Mouse (Mus musculus) right cerebral cortex, adult 18-20 months (tissue): ENCODE measurements around the gene Setd1b.
A peak's percentile ranks its signal among the peaks of the same experiment; 100 is the strongest.
"Not testable (repeated sequence)": the region's sequence is repeated elsewhere in the genome, so short reads cannot be mapped to it uniquely, and the experiment has no call there.

Experiments used
- DNase-seq: peaks from one replicate; pipeline ENCODE4 v3.0.0; 2022; ENCODE audit warnings: mixed read lengths

Setd1b gene

GRCm38 (mm10) chr5:123166437-123166836 lies 24.4 kb downstream of the Setd1b start:
- DNase-seq: no peak

GRCm38 (mm10) chr5:123167591-123167990 lies 25.6 kb downstream of the Setd1b start:
- DNase-seq: no peak

GRCm38 (mm10) chr5:123169284-123169683 lies 27.3 kb downstream of the Setd1b start, which contains the start of gene Psmd9:
TSS of gene Psmd9 (plus strand) at chr5:123169413.
- no peak for DNase-seq

- no peak for DNase-seq
Measured at GRCm38 (mm10) chr5:123170365-123170764, 28.4 kb downstream of the Setd1b start.

GRCm38 (mm10) chr5:123171646-123172350 lies 29.8 kb downstream of the Setd1b start:
- peak; percentile 79 for DNase-seq

- DNase-seq: no peak
Measured at GRCm38 (mm10) chr5:123178792-123179191, 36.8 kb downstream of the Setd1b start.

GRCm38 (mm10) chr5:123180390-123180789 lies 38.4 kb downstream of the Setd1b start:
- no peak for DNase-seq

GRCm38 (mm10) chr5:123181536-123181935 lies 39.5 kb downstream of the Setd1b start:
- DNase-seq: no peak

- DNase-seq: no peak
Measured at GRCm38 (mm10) chr5:123182651-123183050, 40.7 kb downstream of the Setd1b start, which contains the start of gene Hpd. TSS of gene Hpd (minus strand) at chr5:123182727.

- no peak for DNase-seq
Measured at GRCm38 (mm10) chr5:123185966-123186365, 44.0 kb downstream of the Setd1b start.

- no peak for DNase-seq
Measured at GRCm38 (mm10) chr5:123187306-123187705, 45.3 kb downstream of the Setd1b start.

GRCm38 (mm10) chr5:123190912-123191311 lies 48.9 kb downstream of the Setd1b start:
- no peak for DNase-seq

GRCm38 (mm10) chr5:123191427-123191826 lies 49.4 kb downstream of the Setd1b start:
- no peak for DNase-seq

- DNase-seq: no peak
Measured at GRCm38 (mm10) chr5:123192606-123193150, 50.7 kb downstream of the Setd1b start.

GRCm38 (mm10) chr5:123193436-123193835 lies 51.4 kb downstream of the Setd1b start:
- no peak for DNase-seq

- DNase-seq: no peak
Measured at GRCm38 (mm10) chr5:123194856-123195255, 52.9 kb downstream of the Setd1b start.

- no peak for DNase-seq
Measured at GRCm38 (mm10) chr5:123195500-123196000, 53.6 kb downstream of the Setd1b start.

- DNase-seq: no peak
Measured at GRCm38 (mm10) chr5:123196746-123197145, 54.8 kb downstream of the Setd1b start.

- DNase-seq: no peak
Measured at GRCm38 (mm10) chr5:123198523-123198922, 56.5 kb downstream of the Setd1b start.

GRCm38 (mm10) chr5:123200816-123201522 lies 59.0 kb downstream of the Setd1b start:
- DNase-seq: not testable (repeated sequence)

- DNase-seq: no peak
Measured at GRCm38 (mm10) chr5:123201523-123201892, 59.5 kb downstream of the Setd1b start.

- no peak for DNase-seq
Measured at GRCm38 (mm10) chr5:123201987-123202386, 60.0 kb downstream of the Setd1b start.

- not testable (repeated sequence) for DNase-seq
Measured at GRCm38 (mm10) chr5:123202771-123203170, 60.8 kb downstream of the Setd1b start.

GRCm38 (mm10) chr5:123203591-123203990 lies 61.6 kb downstream of the Setd1b start:
- DNase-seq: not testable (repeated sequence)
